Mouse (Mus musculus): ENCODE measurements around the gene Endou.
"Not testable (repeated sequence)": the region's sequence is repeated elsewhere in the genome, so short reads cannot be mapped to it uniquely, and the experiment has no call there.

The Endou gene

GRCm38 (mm10) chr15:97679991-97680681, 51.0 kb downstream of the Endou start:
- DNase-seq (ENCODE audit: low spot score) = no peak

- DNase-seq (ENCODE audit: low spot score) = no peak
These were observed 53.8 kb downstream of the Endou start for GRCm38 (mm10) chr15:97677341-97677740.

- no peak for DNase-seq (ENCODE audit: low spot score)
These were observed 55.2 kb downstream of the Endou start for GRCm38 (mm10) chr15:97675927-97676326.

- no peak for DNase-seq (ENCODE audit: low spot score)
These were observed 56.7 kb downstream of the Endou start for GRCm38 (mm10) chr15:97674423-97674822.

GRCm38 (mm10) chr15:97673256-97674000, 57.7 kb downstream of the Endou start:
- no peak for DNase-seq (ENCODE audit: low spot score)

- no peak for DNase-seq (ENCODE audit: low spot score)
These were observed 58.9 kb downstream of the Endou start for GRCm38 (mm10) chr15:97672211-97672765.

GRCm38 (mm10) chr15:97670554-97670953, 60.6 kb downstream of the Endou start:
- no peak for DNase-seq (ENCODE audit: low spot score)

- not testable (repeated sequence) for DNase-seq (ENCODE audit: low spot score)
These were observed 62.8 kb downstream of the Endou start for GRCm38 (mm10) chr15:97668158-97668877.

- peak; percentile 88 for DNase-seq (ENCODE audit: low spot score)
These were observed 63.7 kb downstream of the Endou start for GRCm38 (mm10) chr15:97667437-97667836.

GRCm38 (mm10) chr15:97666457-97666770, 64.7 kb downstream of the Endou start:
- DNase-seq (ENCODE audit: low spot score) = no peak

GRCm38 (mm10) chr15:97665770-97666456, 65.2 kb downstream of the Endou start:
- DNase-seq (ENCODE audit: low spot score) = no peak

- peak; percentile 63 for DNase-seq (ENCODE audit: low spot score)
These were observed 66.0 kb downstream of the Endou start for GRCm38 (mm10) chr15:97664981-97665668.

- peak; percentile 92 for DNase-seq (ENCODE audit: low spot score)
These were observed 67.3 kb downstream of the Endou start for GRCm38 (mm10) chr15:97663750-97664406.
